Mouse (Mus musculus) heart, embryonic 10.5 days (tissue): ENCODE measurements around the gene Mrps23. TPM values are rescaled to one million over a fixed set of nuclear protein-coding genes. Genes with fewer than 3 reads are reported as not detected.

ENCODE experiments used
- DNase-seq: peaks from one replicate; pipeline ENCODE4 v3.0.0-alpha.2; 2017; ENCODE audit warnings: low spot score
- H3K27ac ChIP-seq: fragments of 300-500 bp; sonication (generic); 2 replicates; pipeline ENCODE4 v1.5.1; 2016; ENCODE audit warnings: mild to moderate bottlenecking
- H3K27me3 ChIP-seq: fragments of 300-500 bp; sonication (generic); 2 replicates; pipeline ENCODE4 v1.6.1; 2016; ENCODE audit warnings: mild to moderate bottlenecking; ENCODE audit not compliant: poor library complexity, insufficient read depth, severe bottlenecking
- H3K36me3 ChIP-seq: fragments of 300-500 bp; sonication (generic); 2 replicates; pipeline ENCODE4 v1.6.1; 2016; ENCODE audit warnings: mild to moderate bottlenecking, moderate library complexity
- H3K4me1 ChIP-seq: fragments of 300-500 bp; sonication (generic); 2 replicates; pipeline ENCODE4 v1.6.1; 2016; ENCODE audit warnings: mild to moderate bottlenecking
- H3K4me3 ChIP-seq: fragments of 300-500 bp; sonication (generic); 2 replicates; pipeline ENCODE4 v1.5.1; 2016; ENCODE audit warnings: mild to moderate bottlenecking, moderate library complexity
- H3K9me3 ChIP-seq: fragments of 300-500 bp; sonication (generic); 2 replicates; pipeline ENCODE4 v1.6.1; 2016; ENCODE audit warnings: mild to moderate bottlenecking, moderate library complexity
- WGBS: fragments of 180-500 bp; shearing (Covaris S2); methylation state at CpG from one replicate; pipeline ENCODE4 v1.1.7; 2016; 5-methylcytosine and 5-hydroxymethylcytosine counted together
- polyA plus RNA-seq: library from polyadenylated mRNA; unstranded; fragments of >200 nt; fragmentation: Nextera tagmentation; extraction: Ambion mirVana; gene quantifications from 2 replicates; pipeline ENCODE4 v1.2.1, GENCODE M21; 2016

Mrps23 gene
- polyA plus RNA-seq, 1 experiment from 2014 or later: 74.6 TPM

- Histone ChIP-seq H3K27ac (peak overlapping the region; percentile 67), H3K4me3 (no peak overlapping the region), H3K36me3 (no peaks in the 10 kb centered on the region), H3K4me1 (peaks cover 59% of the 10 kb centered on the region), H3K27me3 (no peaks in the 10 kb centered on the region), H3K9me3 (no peaks in the 10 kb centered on the region)
- WGBS: 62% methylated on average over 3 of the region's 3 CpGs
- peak; percentile 87 for DNase-seq
Observed at GRCm38 (mm10) chr11:88250568-88250967, 46.4 kb downstream of the Mrps23 start.

- H3K4me1 ChIP-seq: peaks cover 59% of the 10 kb centered on the region
- H3K4me3 ChIP-seq: no peak overlapping the region
- 73% methylated on average over 7 of the region's 7 CpGs for WGBS
- H3K36me3 ChIP-seq: no peaks in the 10 kb centered on the region
- no peak for DNase-seq
- no peaks in the 10 kb centered on the region for H3K27me3 ChIP-seq
- H3K27ac ChIP-seq: peak overlapping the region; percentile 67
- no peaks in the 10 kb centered on the region for H3K9me3 ChIP-seq
Observed at GRCm38 (mm10) chr11:88251295-88251694, 47.1 kb downstream of the Mrps23 start.

- no peaks in the 10 kb centered on the region for H3K36me3 ChIP-seq
- peak overlapping the region; percentile 71; the same call in 1 of the 2 replicates for H3K27ac ChIP-seq
- H3K9me3 ChIP-seq: no peaks in the 10 kb centered on the region
- WGBS: 13% methylated on average over 22 of the region's 22 CpGs
- H3K4me3 ChIP-seq: peak overlapping the region; percentile 44
- H3K4me1 ChIP-seq: peaks cover 59% of the 10 kb centered on the region
- no peaks in the 10 kb centered on the region for H3K27me3 ChIP-seq
- peak; percentile 93 for DNase-seq
Observed at GRCm38 (mm10) chr11:88251972-88252766, 48.0 kb downstream of the Mrps23 start.

- 17% methylated on average over 14 of the region's 18 CpGs for WGBS
- Histone ChIP-seq H3K36me3 (no peaks in the 10 kb centered on the region), H3K4me3 (no peak overlapping the region), H3K27me3 (no peaks in the 10 kb centered on the region), H3K9me3 (no peaks in the 10 kb centered on the region), H3K27ac (peak overlapping the region; percentile 71), H3K4me1 (peaks cover 56% of the 10 kb centered on the region)
- no peak for DNase-seq
Observed at GRCm38 (mm10) chr11:88252767-88253513, 48.8 kb downstream of the Mrps23 start.

GRCm38 (mm10) chr11:88253514-88254167 lies 49.5 kb downstream of the Mrps23 start:
- Histone ChIP-seq H3K27ac (peak overlapping the region; percentile 71; the same call in 1 of the 2 replicates), H3K4me1 (peaks cover 52% of the 10 kb centered on the region), H3K4me3 (no peak overlapping the region), H3K9me3 (no peaks in the 10 kb centered on the region; the same call in 1 of the 2 replicates), H3K27me3 (no peaks in the 10 kb centered on the region), H3K36me3 (no peaks in the 10 kb centered on the region)
- 40% methylated on average over 7 of the region's 7 CpGs for WGBS
- DNase-seq: no peak

- no peaks in the 10 kb centered on the region for H3K36me3 ChIP-seq
- no peak overlapping the region for H3K27ac ChIP-seq
- no peak overlapping the region for H3K4me3 ChIP-seq
- H3K27me3 ChIP-seq: no peaks in the 10 kb centered on the region
- H3K4me1 ChIP-seq: peaks cover 42% of the 10 kb centered on the region
- 83% methylated on average over 4 of the region's 4 CpGs for WGBS
- no peaks in the 10 kb centered on the region; the same call in 1 of the 2 replicates for H3K9me3 ChIP-seq
- no peak for DNase-seq
Observed at GRCm38 (mm10) chr11:88257700-88258099, 53.5 kb downstream of the Mrps23 start.

- Histone ChIP-seq H3K36me3 (no peaks in the 10 kb centered on the region), H3K27ac (no peak overlapping the region), H3K4me1 (peaks cover 38% of the 10 kb centered on the region), H3K9me3 (no peaks in the 10 kb centered on the region; the same call in 1 of the 2 replicates), H3K27me3 (no peaks in the 10 kb centered on the region), H3K4me3 (no peak overlapping the region)
- no peak for DNase-seq
- 74% methylated on average over 4 of the region's 4 CpGs for WGBS
Observed at GRCm38 (mm10) chr11:88258212-88258611, 54.0 kb downstream of the Mrps23 start.

- no peaks in the 10 kb centered on the region for H3K27me3 ChIP-seq
- no peak overlapping the region for H3K4me3 ChIP-seq
- peak overlapping the region; percentile 60 for H3K27ac ChIP-seq
- WGBS: 22% methylated on average over 7 of the region's 7 CpGs
- no peaks in the 10 kb centered on the region for H3K36me3 ChIP-seq
- H3K9me3 ChIP-seq: no peaks in the 10 kb centered on the region; the same call in 1 of the 2 replicates
- peaks cover 26% of the 10 kb centered on the region for H3K4me1 ChIP-seq
- DNase-seq: no peak
Observed at GRCm38 (mm10) chr11:88260463-88260862, 56.3 kb downstream of the Mrps23 start.

Other genes with a start within 250 kb of the Mrps23 start
- gene Dynll2, start 216.9 kb upstream of the Mrps23 start, polyA plus RNA-seq: 21.7 and 26.1 TPM in 2 replicates
- 199 and 306 TPM in 2 replicates for gene Srsf1, start 157.0 kb upstream of the Mrps23 start, polyA plus RNA-seq
- gene Vezf1, start 136.1 kb upstream of the Mrps23 start, polyA plus RNA-seq: 24.2 and 34.1 TPM in 2 replicates
- 15.1 and 17.9 TPM in 2 replicates for gene Cuedc1, start 106.3 kb upstream of the Mrps23 start, polyA plus RNA-seq
- 0.18 TPM in 1 of 2 replicates, not detected in the other for gene Ccdc182, start 89.7 kb downstream of the Mrps23 start, polyA plus RNA-seq